17 mouse cellular contexts compared by ENCODE assay signal in genomic region chr6:134713321-134713720, GRCm38 (mm10).
"Had no signal": no experiment of that assay in that cellular context is flagged by ENCODE, and none has a peak within 500 bp of the region (broad histone marks: within the 10 kb centered on the region; RNA-seq: fewer than 3 reads in every experiment).

No protein-coding gene starts in this region.

- H3K4me1 ChIP-seq: limb, embryonic 13.5 days; midbrain, embryonic 10.5 days; midbrain, embryonic 13.5 days had no signal

- H3K4me3 ChIP-seq: intestine, embryonic 15.5 days; limb, embryonic 10.5 days; limb, embryonic 13.5 days; liver, embryonic 13.5 days; midbrain, embryonic 10.5 days; midbrain, embryonic 13.5 days had no signal

- DNase-seq: kidney, adult 11 months; kidney, adult 9 months; kidney, postnatal 14 days; kidney, postnatal 4 days; liver; liver, embryonic 13.5 days; liver, postnatal 0 days; lung, embryonic 14.5 days; lung, postnatal 10 days; lung, postnatal 4 days; thymus, adult 18-20 months; thymus, postnatal 36 days had no signal

- H3K27me3 ChIP-seq: intestine, embryonic 15.5 days; limb, embryonic 13.5 days; liver, embryonic 13.5 days; midbrain, embryonic 13.5 days had no signal

- H3K4me2 ChIP-seq: intestine, embryonic 15.5 days; limb, embryonic 13.5 days; liver, embryonic 13.5 days; lung, embryonic 14.5 days; midbrain, embryonic 13.5 days had no signal

- H3K36me3 ChIP-seq: intestine, embryonic 15.5 days had no signal

- H3K9me3 ChIP-seq: intestine, embryonic 15.5 days; limb, embryonic 10.5 days; limb, embryonic 13.5 days; liver, embryonic 13.5 days; midbrain, embryonic 10.5 days; midbrain, embryonic 13.5 days had no signal

- ATAC-seq: intestine, embryonic 15.5 days; liver, postnatal 0 days; midbrain, embryonic 13.5 days had no signal

- H3K27ac ChIP-seq: intestine, embryonic 15.5 days; limb, embryonic 10.5 days; limb, embryonic 13.5 days; liver, embryonic 13.5 days; midbrain, embryonic 13.5 days had no signal

- H3K9ac ChIP-seq: intestine, embryonic 15.5 days; limb, embryonic 13.5 days; liver, embryonic 13.5 days; liver, postnatal 0 days; lung, embryonic 14.5 days; midbrain, embryonic 13.5 days had no signal
